Mouse (Mus musculus): ENCODE results near the gene Sipa1l2. TPM values are rescaled to one million over a fixed set of nuclear protein-coding genes. Genes with fewer than 3 reads are reported as not detected.

Sipa1l2 gene
- polyA plus RNA-seq, 2 experiments = 0.47 to 0.69 TPM

- no peak for TF ChIP-seq CTCF (IDR thresholded peaks at IDR 0.05; ENCODE audit: low read depth)
- TF ChIP-seq EP300 (IDR thresholded peaks at IDR 0.05; ENCODE audit: low read depth) = no peak
- 26% methylated on average over 4 of the region's 4 CpGs for WGBS (ENCODE audit: insufficient replicate concordance)
- no peaks in the 10 kb centered on the region for H3K36me3 ChIP-seq (replicated peaks; ENCODE audit: control insufficient read depth, insufficient read depth, low read depth)
- DNase-seq (ENCODE audit: low read depth in 3 of 3, low spot score in 3 of 3) = no peak
- no peaks in the 10 kb centered on the region for H3K9me3 ChIP-seq (ENCODE audit: control insufficient read depth, low read length)
- no peak overlapping the region for H3K4me3 ChIP-seq (ENCODE audit: insufficient read depth in 1 of 2, low read depth in 2 of 2, low read length in 2 of 2)
- H3K4me1 ChIP-seq (replicated peaks; ENCODE audit: control insufficient read depth in 2 of 2, insufficient read depth in 2 of 2, low read length in 1 of 2) = no peaks in the 10 kb centered on the region
- H3K27me3 ChIP-seq (ENCODE audit: control insufficient read depth, insufficient read depth, low read length) = no peaks in the 10 kb centered on the region
- H3K4me2 ChIP-seq (ENCODE audit: low read depth) = no peak overlapping the region
- no peak for ATAC-seq (ENCODE audit: insufficient read depth)
- H3K27ac ChIP-seq = no peak overlapping the region
- H3K9ac ChIP-seq (replicated peaks) = no peak overlapping the region
Observed at GRCm38 (mm10) chr8:125368341-125369035, 201.1 kb downstream of the Sipa1l2 start.

Other genes starting within 250 kb of the Sipa1l2 start
- 0.27 and 0.28 TPM in 2 replicates for gene Map10, start 100.0 kb upstream of the Sipa1l2 start, polyA plus RNA-seq (2012; rRNA removed)
- gene Map10, start 100.0 kb upstream of the Sipa1l2 start, polyA plus RNA-seq (2014; fragmentation: Nextera tagmentation; extraction: Ambion mirVana) = 0.61 and 0.89 TPM in 2 replicates
- gene Ntpcr, start 160.2 kb upstream of the Sipa1l2 start, polyA plus RNA-seq (2012; rRNA removed) = 10.1 and 12.6 TPM in 2 replicates
- gene Ntpcr, start 160.2 kb upstream of the Sipa1l2 start, polyA plus RNA-seq (2014; fragmentation: Nextera tagmentation; extraction: Ambion mirVana) = 13.9 and 14.7 TPM in 2 replicates